Comparison of ENCODE assay signal across 19 mouse cellular contexts in the genomic region with DNA sequence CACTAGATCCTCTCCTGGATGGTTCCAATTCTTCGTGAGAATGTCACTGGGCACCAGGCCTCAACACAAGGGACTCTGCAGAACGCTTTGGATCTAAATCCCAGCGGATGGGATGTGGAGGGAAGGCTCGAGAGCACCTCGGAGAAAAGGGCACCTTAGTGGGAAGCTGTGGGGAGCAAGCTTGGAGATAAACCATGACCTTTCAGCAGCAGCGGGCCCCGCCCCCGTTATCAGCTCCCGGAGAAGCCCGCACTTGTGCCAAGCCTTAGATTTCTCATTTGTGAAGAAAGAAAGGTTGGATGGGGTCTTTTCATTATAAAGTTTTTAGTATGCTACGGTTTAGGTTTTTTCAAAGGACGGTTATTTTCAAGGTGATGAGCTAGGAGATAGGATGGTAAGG. TPM values are rescaled to one million over a fixed set of nuclear protein-coding genes. Genes with fewer than 3 reads are reported as not detected.
DNase-seq lines count a peak whose midpoint lies in the region; ATAC-seq and TF ChIP-seq lines count a peak whose summit lies in the region.
"Had no signal": no experiment of that assay in that cellular context is flagged by ENCODE, and none has a peak within 500 bp of the region (broad histone marks: within the 10 kb centered on the region; RNA-seq: fewer than 3 reads in every experiment).

No protein-coding gene starts in this region.

- TF ChIP-seq POLR2A in MEL (IDR thresholded peaks at IDR 0.05; ENCODE audit: control insufficient read depth in 1 of 2, insufficient read depth in 1 of 2, low read depth in 1 of 2, low read length in 2 of 2, poor library complexity in 1 of 2), result no peak

- 0 out of 2 replicates have a peak overlapping the region, but pooled peaks have one; percentile 3 for H3K27ac ChIP-seq in heart, embryonic 13.5 days (replicated peaks)
- no peak overlapping the region for H3K27ac ChIP-seq in MEL (ENCODE audit: control insufficient read depth, low read depth, low read length)
- 0 out of 2 replicates have a peak overlapping the region, but pooled peaks have one; percentile 63 for H3K27ac ChIP-seq in hindbrain, embryonic 14.5 days
- H3K27ac ChIP-seq: kidney, embryonic 15.5 days; limb, embryonic 13.5 days had no signal

- H3K9ac ChIP-seq in heart, embryonic 13.5 days, result no peak overlapping the region
- H3K9ac ChIP-seq in MEL (ENCODE audit: control insufficient read depth, low read depth, low read length, poor library complexity, severe bottlenecking), result no peak overlapping the region
- H3K9ac ChIP-seq in hindbrain, embryonic 14.5 days, result 0 out of 2 replicates have a peak overlapping the region, but pooled peaks have one; percentile 25
- H3K9ac ChIP-seq: kidney, embryonic 15.5 days; limb, embryonic 13.5 days; liver, postnatal 0 days had no signal

- H3K36me3 ChIP-seq in heart, embryonic 13.5 days, result no peaks in the 10 kb centered on the region
- H3K36me3 ChIP-seq in MEL (ENCODE audit: control insufficient read depth in 1 of 2, insufficient read depth in 2 of 2, low read length in 2 of 2), result no peaks in the 10 kb centered on the region
- no peaks in the 10 kb centered on the region for H3K36me3 ChIP-seq in hindbrain, embryonic 14.5 days (replicated peaks; ENCODE audit: control insufficient read depth, insufficient read depth)
- H3K36me3 ChIP-seq: kidney, embryonic 15.5 days; limb, embryonic 13.5 days had no signal

- H3K4me1 ChIP-seq in heart, embryonic 13.5 days, result peaks cover 84% of the 10 kb centered on the region
- H3K4me1 ChIP-seq in MEL (ENCODE audit: control insufficient read depth in 1 of 2, insufficient read depth in 2 of 2, low read length in 2 of 2), result no peaks in the 10 kb centered on the region
- H3K4me1 ChIP-seq in hindbrain, embryonic 14.5 days (replicated peaks; ENCODE audit: control insufficient read depth, insufficient read depth, low read length), result peaks cover 69% of the 10 kb centered on the region

- no peak for TF ChIP-seq EP300 in MEL (IDR thresholded peaks at IDR 0.05; ENCODE audit: low read depth in 1 of 2, low read length in 2 of 2)

- H3K27me3 ChIP-seq in heart, embryonic 13.5 days (replicated peaks), result no peaks in the 10 kb centered on the region
- H3K27me3 ChIP-seq in MEL (ENCODE audit: control insufficient read depth in 1 of 2, insufficient read depth in 2 of 2, low read length in 2 of 2), result no peaks in the 10 kb centered on the region
- H3K27me3 ChIP-seq in hindbrain, embryonic 14.5 days (ENCODE audit: control insufficient read depth, insufficient read depth, low read length), result no peaks in the 10 kb centered on the region
- H3K27me3 ChIP-seq: CH12.LX; kidney, embryonic 15.5 days had no signal

- no peaks in the 10 kb centered on the region for H3K9me3 ChIP-seq in heart, embryonic 13.5 days
- H3K9me3 ChIP-seq in MEL (replicated peaks; ENCODE audit: insufficient read depth, low read length), result no peaks in the 10 kb centered on the region
- no peaks in the 10 kb centered on the region for H3K9me3 ChIP-seq in hindbrain, embryonic 14.5 days (ENCODE audit: control insufficient read depth, low read length)
- H3K9me3 ChIP-seq: kidney, embryonic 15.5 days; limb, embryonic 13.5 days had no signal

- no peak for ATAC-seq in heart, embryonic 13.5 days (ENCODE audit: extremely low read depth, insufficient number of reproducible peaks, low FRiP score, low TSS enrichment)
- no peak for ATAC-seq in hindbrain, embryonic 14.5 days (ENCODE audit: low FRiP score)
- ATAC-seq: activated CD4-positive, CD25-positive, alpha-beta regulatory T cell, adult 4 months; inflammation-experienced regulatory T-cells, adult 6 months; liver, postnatal 0 days had no signal

- TF ChIP-seq CTCF in MEL (IDR thresholded peaks at IDR 0.05 in 2 of 3, conservative IDR thresholded peaks at IDR 0.05 in 1 of 3; ENCODE audit: control insufficient read depth in 1 of 3, insufficient read depth in 1 of 3, low read depth in 2 of 3, low read length in 3 of 3, poor library complexity in 1 of 3, severe bottlenecking in 1 of 3), result no peak

- peak overlapping the region; percentile 24 for H3K4me2 ChIP-seq in heart, embryonic 13.5 days
- H3K4me2 ChIP-seq in hindbrain, embryonic 14.5 days (replicated peaks), result no peak overlapping the region
- H3K4me2 ChIP-seq: kidney, embryonic 15.5 days; limb, embryonic 13.5 days had no signal

- 31% methylated on average over 12 of the region's 12 CpGs for WGBS in heart, embryonic 13.5 days
- WGBS in hindbrain, embryonic 14.5 days, result 39% methylated on average over 12 of the region's 12 CpGs

- H3K4me3 ChIP-seq in heart, embryonic 13.5 days, result no peak overlapping the region
- H3K4me3 ChIP-seq in MEL (ENCODE audit: control insufficient read depth in 1 of 2, insufficient read depth in 1 of 2, low read depth in 2 of 2, low read length in 2 of 2), result no peak overlapping the region
- H3K4me3 ChIP-seq in hindbrain, embryonic 14.5 days (replicated peaks; ENCODE audit: low read length), result no peak overlapping the region
- H3K4me3 ChIP-seq: kidney, embryonic 15.5 days; limb, embryonic 13.5 days; myocyte had no signal

- peak; percentile 40 for DNase-seq in adrenal gland, adult 2 months
- DNase-seq in adrenal gland, postnatal 14 days, result no peak
- no peak for DNase-seq in heart, adult 18-20 months
- peak; percentile 38 for DNase-seq in MEL (ENCODE audit: low read depth, low spot score)
- DNase-seq in hindbrain, embryonic 14.5 days (ENCODE audit: low spot score), result no peak
- DNase-seq in kidney, adult 18-20 months, result no peak
- DNase-seq in urinary bladder, postnatal 4 days (ENCODE audit: low spot score in 2 of 2), result no peak
- DNase-seq: cerebellum, adult 11-12 months; cerebellum, postnatal 36 days; liver, postnatal 0 days; right cerebral cortex, adult 18-20 months; thymus, postnatal 4 days had no signal

- no peaks in the 10 kb centered on the region for H3K79me2 ChIP-seq in MEL (ENCODE audit: control insufficient read depth, insufficient read depth, low read length, poor library complexity)

- no peak for TF ChIP-seq RAD21 in MEL (IDR thresholded peaks at IDR 0.05; ENCODE audit: low read depth, low read length)

TF ChIP-seq in MEL, 35 proteins besides CTCF, POLR2A, EP300 and RAD21:
- TF ChIP-seq JUND (IDR thresholded peaks at IDR 0.05; ENCODE audit: low read depth, low read length) (no peak), ZMIZ1 (IDR thresholded peaks at IDR 0.05; ENCODE audit: low read depth, low read length) (no peak), NELFE (IDR thresholded peaks at IDR 0.05; ENCODE audit: low read depth, low read length) (no peak), E2F4 (IDR thresholded peaks at IDR 0.05; ENCODE audit: borderline replicate concordance, low read depth, low read length) (no peak), USF1 (IDR thresholded peaks at IDR 0.05; ENCODE audit: low read depth, low read length) (no peak), POLR2AphosphoS5 (IDR thresholded peaks at IDR 0.05; ENCODE audit: borderline replicate concordance, low read depth, low read length) (no peak), MEF2A (IDR thresholded peaks at IDR 0.05; ENCODE audit: extremely low read depth, insufficient replicate concordance, low read depth, low read length, poor library complexity, severe bottlenecking) (no peak), NRF1 (IDR thresholded peaks at IDR 0.05; ENCODE audit: insufficient read depth, low read depth, low read length, poor library complexity, severe bottlenecking) (no peak), UBTF (IDR thresholded peaks at IDR 0.05; ENCODE audit: borderline replicate concordance, insufficient read depth, low read depth, low read length) (no peak), ZKSCAN1 (IDR thresholded peaks at IDR 0.05; ENCODE audit: low read depth, low read length) (no peak), CHD1 (IDR thresholded peaks at IDR 0.05; ENCODE audit: low read depth, low read length) (no peak), ELF1 (IDR thresholded peaks at IDR 0.05; ENCODE audit: low read depth, low read length) (no peak), MAFK (IDR thresholded peaks at IDR 0.05; ENCODE audit: borderline replicate concordance, low read depth, low read length) (no peak), MAX (IDR thresholded peaks at IDR 0.05; ENCODE audit: low read length) (no peak)

RNA-seq across cellular contexts. Expression of a gene that starts 6.2 kb away (rescaled TPM):
- total RNA-seq in adrenal gland, adult 2 months (2021), result 10 to 100 TPM; 14.4 to 22.8 TPM
- 1.8 and 2.5 TPM in 2 replicates for polyA plus RNA-seq in adrenal gland, adult 2 months (2012; rRNA removed)
- 18.7 and 22.9 TPM in 2 replicates for total RNA-seq in adrenal gland, postnatal 14 days (2021)
- polyA plus RNA-seq in heart, embryonic 13.5 days (2015; fragmentation: Nextera tagmentation; extraction: Ambion mirVana), result 21.6 and 21.7 TPM in 2 replicates
- 10 to 100 TPM; 18.2 to 19.6 TPM for total RNA-seq in heart, adult 18-20 months (2021)
- total RNA-seq in MEL (2012; rRNA removed), result not detected in 2 replicates
- polyA plus RNA-seq in MEL (2012; ENCODE audit: insufficient read depth in 1 of 2, insufficient read length in 2 of 2, low read depth in 1 of 2, low replicate concordance in 2 of 2, missing spikeins in 1 of 2), result not detected
- polyA plus RNA-seq in hindbrain, embryonic 14.5 days (2014; fragmentation: Nextera tagmentation; extraction: Ambion mirVana), result 23.3 and 26.6 TPM in 2 replicates
- total RNA-seq: CH12.LX had no signal
- polyA plus RNA-seq: activated CD4-positive, CD25-positive, alpha-beta regulatory T cell, adult 4 months; inflammation-experienced regulatory T-cells, adult 6 months had no signal

RNA-seq across cellular contexts. Expression of a gene that starts 39.0 kb away (rescaled TPM):
- 10 to 100 TPM in 1 of 2 experiments, 1 to 10 TPM in 1; 9.8 to 16.2 TPM for total RNA-seq in adrenal gland, adult 2 months (2021)
- polyA plus RNA-seq in adrenal gland, adult 2 months (2012; rRNA removed), result 2.4 and 10.8 TPM in 2 replicates
- total RNA-seq in adrenal gland, postnatal 14 days (2021), result 23.0 and 31.5 TPM in 2 replicates
- polyA plus RNA-seq in heart, embryonic 13.5 days (2015; fragmentation: Nextera tagmentation; extraction: Ambion mirVana), result 30.2 and 30.7 TPM in 2 replicates
- total RNA-seq in heart, adult 18-20 months (2021), result 10 to 100 TPM; 10.7 TPM
- not detected in 2 replicates for total RNA-seq in MEL (2012; rRNA removed)
- not detected for polyA plus RNA-seq in MEL (2012; ENCODE audit: insufficient read depth in 1 of 2, insufficient read length in 2 of 2, low read depth in 1 of 2, low replicate concordance in 2 of 2, missing spikeins in 1 of 2)
- polyA plus RNA-seq in hindbrain, embryonic 14.5 days (2014; fragmentation: Nextera tagmentation; extraction: Ambion mirVana), result 333 and 365 TPM in 2 replicates
- polyA plus RNA-seq: activated CD4-positive, CD25-positive, alpha-beta regulatory T cell, adult 4 months; inflammation-experienced regulatory T-cells, adult 6 months had no signal

Comparison
In these comparisons a context has a peak if more than half of its experiments do, and no peak if none do; other contexts are left out.
1. DNase-seq: peak in adrenal gland, adult 2 months (single experiment) and MEL (single experiment); none in adrenal gland, postnatal 14 days (single experiment), heart, adult 18-20 months (0 of 2), hindbrain, embryonic 14.5 days (single experiment), kidney, adult 18-20 months (single experiment) and urinary bladder, postnatal 4 days (0 of 2).
2. RNA of a gene that starts 6.2 kb away (total RNA-seq): 18.7 to 22.9 TPM in adrenal gland, postnatal 14 days, 14.4 to 22.8 TPM in adrenal gland, adult 2 months and 18.2 to 19.6 TPM in heart, adult 18-20 months; not detected in MEL; every median in the first group is over 10 times any median in the second.
3. RNA of a gene that starts 39.0 kb away (total RNA-seq): 23.0 to 31.5 TPM in adrenal gland, postnatal 14 days, 9.8 to 16.2 TPM in adrenal gland, adult 2 months and 10.7 TPM in heart, adult 18-20 months; not detected in MEL; every median in the first group is over 10 times any median in the second.